Mouse (Mus musculus) intestine, embryonic 14.5 days (tissue): ENCODE data around the gene Vmn1r4. TPM values are rescaled to one million over a fixed set of nuclear protein-coding genes. Genes with fewer than 3 reads are reported as not detected.

Experiments
- polyA plus RNA-seq: library from polyadenylated mRNA; unstranded; fragments of >200 nt; fragmentation: Nextera tagmentation; extraction: Ambion mirVana; gene quantifications from 2 replicates; pipeline ENCODE4 v1.2.1, GENCODE M21; 2014

The Vmn1r4 gene
- polyA plus RNA-seq, 1 experiment from 2014 or later: 0.31 TPM

Other genes starting within 250 kb of the Vmn1r4 start
- 146 TPM in 2 replicates for gene Lsm5, start 219.3 kb upstream of the Vmn1r4 start, polyA plus RNA-seq
- gene Avl9, start 209.1 kb upstream of the Vmn1r4 start, polyA plus RNA-seq: 18.2 and 18.8 TPM in 2 replicates
- 24.5 and 30.4 TPM in 2 replicates for gene Kbtbd2, start 126.2 kb upstream of the Vmn1r4 start, polyA plus RNA-seq
- gene Fkbp9, start 92.0 kb upstream of the Vmn1r4 start, polyA plus RNA-seq: 111 and 113 TPM in 2 replicates
- 63.7 and 69.1 TPM in 2 replicates for gene Nt5c3, start 83 bp upstream of the Vmn1r4 start, polyA plus RNA-seq
- not detected in 2 replicates for gene Vmn1r5, start 46.3 kb downstream of the Vmn1r4 start, polyA plus RNA-seq
- not detected in 2 replicates for gene Vmn1r6, start 73.2 kb downstream of the Vmn1r4 start, polyA plus RNA-seq
- not detected in 2 replicates for gene Vmn1r7, start 101.3 kb downstream of the Vmn1r4 start, polyA plus RNA-seq
- not detected in 2 replicates for gene Vmn1r8, start 108.3 kb downstream of the Vmn1r4 start, polyA plus RNA-seq
- gene Vmn1r9, start 142.8 kb downstream of the Vmn1r4 start, polyA plus RNA-seq: not detected in 2 replicates
- gene Vmn1r10, start 185.4 kb downstream of the Vmn1r4 start, polyA plus RNA-seq: not detected in 2 replicates
- not detected in 2 replicates for gene Vmn1r11, start 209.4 kb downstream of the Vmn1r4 start, polyA plus RNA-seq
- not detected in 2 replicates for gene Vmn1r12, start 232.9 kb downstream of the Vmn1r4 start, polyA plus RNA-seq